Mouse (Mus musculus) kidney, postnatal 4 days (tissue): ENCODE data around the gene Aldh3b3.

ENCODE experiments used
- DNase-seq, 2 experiments: peaks; one replicate each; pipeline ENCODE4 v3.0.0; 2021; ENCODE audit warnings: mixed read lengths in 2 of 2

Gene Aldh3b3

DNA sequence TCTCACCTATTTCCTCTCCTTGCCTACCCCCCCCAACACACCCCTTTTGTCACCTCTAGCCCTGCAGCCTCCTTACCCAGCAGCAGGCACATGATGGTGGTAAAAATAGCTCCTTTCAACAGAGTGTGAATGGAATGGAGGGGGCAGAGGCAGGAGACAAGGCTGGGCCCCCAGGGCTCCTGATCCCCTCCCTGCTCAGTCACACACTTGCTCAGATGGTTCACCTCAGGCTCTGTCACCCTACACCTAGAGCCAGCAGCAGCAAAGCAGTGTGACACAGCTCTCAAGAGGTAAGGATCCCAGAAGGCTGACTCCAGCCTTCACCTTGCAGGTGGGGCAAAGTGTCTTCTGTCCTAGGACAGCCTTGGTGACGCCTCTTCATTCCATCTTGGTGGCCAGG is 44.7 kb downstream of the Aldh3b3 start, which contains the start of gene Doc2g:
Doc2g (plus strand) TSS at position 202 of the 400 bp plus-strand sequence.
- no peak for DNase-seq

DNA sequence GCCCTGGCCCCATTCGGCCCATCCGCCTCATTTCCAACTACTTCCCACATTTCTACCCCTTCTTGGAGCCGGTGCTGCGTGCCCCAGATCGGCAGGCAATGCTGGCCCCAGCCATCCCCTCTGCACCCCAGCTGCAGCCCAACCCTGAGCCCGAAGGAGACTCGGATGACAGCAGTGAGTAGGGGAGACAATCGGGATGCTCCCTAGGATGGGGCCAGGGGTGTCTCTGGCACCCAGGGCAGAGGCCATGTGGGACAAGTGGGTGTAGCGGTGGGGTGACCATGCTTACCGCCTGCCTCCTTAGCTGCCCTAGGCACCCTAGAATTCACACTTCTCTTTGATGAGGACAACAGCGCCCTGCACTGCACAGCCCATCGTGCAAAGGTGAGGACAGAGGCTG is 45.2 kb downstream of the Aldh3b3 start:
- no peak for DNase-seq

DNA sequence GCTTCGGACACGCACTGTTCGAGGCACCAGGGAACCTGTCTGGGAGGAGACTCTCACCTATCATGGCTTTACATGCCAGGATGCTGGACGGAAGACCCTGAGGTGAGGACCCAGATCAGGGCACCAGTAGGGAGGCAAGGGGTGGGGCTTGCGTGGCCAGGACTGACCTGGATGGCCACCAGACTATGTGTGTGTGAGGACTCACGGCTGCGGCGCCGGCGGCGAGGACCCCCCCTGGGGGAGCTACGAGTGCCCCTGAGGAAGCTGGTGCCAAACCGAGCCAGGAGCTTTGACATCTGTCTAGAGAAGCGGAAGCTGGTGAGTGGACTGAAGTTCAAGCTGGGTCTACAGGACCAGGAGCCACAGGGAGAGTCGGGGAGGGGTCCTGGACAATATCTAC is 45.9 kb downstream of the Aldh3b3 start:
- DNase-seq = no peak

DNA sequence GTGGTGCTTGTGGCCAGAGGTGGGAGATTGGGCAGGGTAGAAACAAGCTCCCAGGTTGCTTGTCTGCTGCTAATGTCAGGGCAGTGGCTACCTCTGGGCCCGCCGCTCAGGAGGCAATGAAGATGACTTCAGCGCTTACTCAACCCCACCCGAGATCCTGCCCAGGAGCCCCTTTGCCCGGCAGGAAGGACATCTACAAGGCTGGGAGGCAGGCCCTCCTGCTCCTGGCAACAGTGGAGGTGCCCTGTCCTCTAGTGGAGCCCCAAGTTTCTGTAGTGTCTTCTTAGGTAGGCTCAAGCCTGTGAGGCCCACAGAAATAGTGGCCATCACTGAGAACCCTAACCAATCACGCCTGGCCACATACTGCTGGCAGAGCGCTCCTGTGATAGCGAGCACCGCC is 46.6 kb downstream of the Aldh3b3 start:
- no peak for DNase-seq

DNA sequence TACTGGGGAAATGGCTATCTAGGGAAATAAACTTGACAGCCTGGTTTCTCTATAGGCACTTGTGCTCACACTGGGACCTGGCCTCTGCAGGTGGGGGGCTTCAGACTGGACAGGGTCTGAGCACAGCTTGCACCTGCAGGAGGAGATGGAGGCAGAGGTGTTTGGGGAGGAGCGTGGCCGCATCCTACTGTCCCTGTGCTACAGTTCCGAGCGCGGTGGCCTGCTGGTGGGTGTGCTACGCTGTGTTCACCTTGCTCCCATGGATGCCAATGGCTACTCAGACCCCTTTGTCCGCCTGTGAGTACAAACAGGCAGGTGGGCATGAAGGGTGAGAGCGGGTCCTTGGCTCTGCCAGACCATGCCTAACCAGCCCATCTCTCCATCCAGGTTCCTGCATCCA is 47.5 kb downstream of the Aldh3b3 start:
- DNase-seq = no peak

DNA sequence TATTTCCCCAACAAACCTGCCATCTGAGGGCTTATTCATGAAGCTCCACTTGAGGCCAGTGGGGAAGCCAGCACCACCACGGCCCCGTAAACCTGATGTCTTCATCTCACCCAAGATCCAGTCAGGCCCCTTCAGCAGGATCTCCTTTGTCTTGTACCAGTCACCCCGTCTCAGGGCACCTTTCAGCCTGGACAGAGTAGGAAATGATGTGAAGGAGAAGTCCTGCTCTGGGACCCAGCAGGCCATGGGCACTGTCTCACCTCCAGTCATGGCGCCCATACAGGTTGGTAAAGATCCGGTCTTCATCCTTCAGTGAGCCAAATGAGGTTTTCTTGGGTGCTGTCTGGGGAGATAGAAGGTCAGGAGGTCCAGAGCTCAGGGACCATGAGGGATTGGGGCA is 52.6 kb downstream of the Aldh3b3 start:
- DNase-seq = no peak

DNA sequence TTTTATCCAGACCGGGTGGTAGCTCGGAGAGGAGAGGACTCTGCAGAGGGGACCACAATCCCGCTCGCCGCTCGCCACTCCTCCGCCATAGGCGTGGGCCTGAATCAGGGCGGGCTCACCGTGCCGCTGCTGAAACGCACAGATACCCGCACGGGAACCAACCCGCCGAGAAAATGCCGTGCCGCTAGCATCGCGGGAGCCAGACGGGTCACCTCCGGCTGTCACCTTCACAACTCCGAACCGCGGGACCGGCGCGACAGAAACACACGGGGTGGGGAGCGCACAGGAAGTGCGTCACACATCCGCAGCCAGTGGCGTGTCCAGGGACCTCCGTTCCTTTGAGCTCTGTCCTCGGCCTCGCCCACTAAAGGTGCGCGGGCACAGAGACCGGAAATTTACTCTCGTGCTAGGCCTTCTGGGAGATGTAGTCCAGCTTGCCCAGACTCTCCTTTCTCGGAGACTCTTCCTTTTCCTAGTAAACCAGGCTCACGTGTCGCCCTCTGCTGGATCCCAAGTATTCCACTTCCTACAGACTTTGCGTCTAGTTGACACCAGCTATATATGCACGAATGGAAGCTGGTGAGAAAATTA is 54.1 kb downstream of the Aldh3b3 start, which contains the start of gene Ndufv1:
Ndufv1 (minus strand) TSS at position 375 of the 591 bp plus-strand sequence.
- peak; percentile 98 for DNase-seq

DNA sequence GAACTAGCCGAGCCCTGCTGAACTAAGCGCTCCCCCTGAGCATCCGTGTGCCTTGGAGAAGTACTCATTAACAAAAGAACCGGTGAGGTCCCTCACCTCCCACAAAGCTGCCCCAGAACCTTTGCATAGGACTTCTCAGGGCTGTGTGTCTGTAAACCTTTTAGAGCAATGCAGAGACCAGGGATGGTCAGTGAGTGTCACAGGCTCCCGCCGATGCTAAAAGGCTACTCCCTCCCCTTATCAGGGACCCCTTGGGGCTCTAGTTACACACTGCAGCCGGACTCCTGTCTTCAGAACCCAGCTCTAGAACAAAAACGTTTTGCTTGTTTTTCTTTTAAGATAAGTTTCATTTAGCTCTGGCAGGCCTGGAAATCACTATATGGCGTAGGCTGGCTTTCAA is 54.6 kb downstream of the Aldh3b3 start:
- no peak for DNase-seq

DNA sequence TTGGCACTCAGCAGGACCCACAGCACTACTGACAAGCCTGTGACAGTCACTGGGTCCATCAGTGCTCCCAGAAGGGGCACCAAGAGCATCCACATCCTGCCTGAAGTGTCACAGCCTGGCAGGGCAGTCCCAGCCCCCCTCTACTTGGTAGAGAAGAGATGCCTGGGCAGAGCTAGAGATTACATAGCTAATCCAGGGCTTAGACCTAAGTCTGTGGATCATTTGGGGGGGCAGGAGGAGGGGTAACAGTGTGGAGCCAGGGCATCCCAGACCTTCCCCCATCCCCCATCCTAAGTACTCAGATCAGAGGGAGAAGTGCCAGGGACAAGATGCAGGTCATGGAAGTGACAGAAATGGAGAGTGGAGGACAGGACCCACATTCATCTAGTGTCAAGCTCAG is 56.4 kb downstream of the Aldh3b3 start:
- DNase-seq = no peak

DNA sequence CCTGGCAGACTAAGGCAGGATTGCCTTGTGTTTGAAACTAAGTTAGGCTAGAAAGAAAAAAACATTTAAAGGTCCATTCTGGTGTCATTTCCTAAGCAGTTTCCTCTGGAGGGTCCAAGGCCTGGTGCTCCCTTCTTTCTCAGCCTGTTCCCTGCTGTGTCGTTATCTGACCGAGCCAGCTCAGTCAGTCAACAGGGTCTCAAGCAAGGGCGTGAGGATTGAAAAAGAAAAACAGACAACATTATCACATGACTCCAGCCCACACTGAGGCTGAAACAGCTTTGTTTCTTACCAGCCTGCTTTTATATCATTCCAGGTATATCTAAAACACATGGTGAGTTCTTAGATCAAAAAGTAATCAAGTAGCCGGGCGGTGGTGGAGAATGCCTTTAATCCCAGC is 57.2 kb downstream of the Aldh3b3 start:
- no peak for DNase-seq

DNA sequence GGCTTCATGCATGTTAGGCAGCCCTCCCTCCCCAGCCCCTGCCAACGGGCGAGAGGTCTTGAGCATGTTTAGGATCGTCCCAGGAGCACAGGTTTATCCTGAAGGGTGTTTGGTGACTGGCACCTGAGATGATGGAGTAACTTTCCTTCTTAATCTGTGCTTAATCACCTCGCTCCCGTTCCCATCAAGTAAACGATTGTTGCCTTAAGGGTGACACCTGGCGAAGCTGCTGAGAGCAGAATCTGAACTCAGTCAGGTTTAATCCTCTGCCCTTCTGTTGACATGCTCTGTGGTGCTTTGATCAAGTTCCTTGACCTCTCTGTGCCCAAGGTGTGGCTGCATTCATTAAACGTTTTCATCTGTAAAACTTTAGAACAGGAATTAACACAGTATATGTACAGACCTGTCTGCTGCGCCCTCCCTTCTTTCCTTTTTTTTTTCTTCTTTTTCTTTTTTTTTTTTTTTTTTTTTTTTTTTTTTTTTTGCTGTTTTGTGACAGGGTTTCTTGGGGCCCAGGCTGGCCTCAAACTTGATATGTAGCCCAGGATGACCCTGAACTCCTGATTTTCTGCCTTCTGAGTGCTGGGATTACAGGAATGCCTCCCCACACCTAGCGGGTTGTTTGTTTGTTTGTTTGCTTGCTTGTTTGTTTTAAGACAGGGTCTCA is 59.6 kb downstream of the Aldh3b3 start:
- DNase-seq = no peak

DNA sequence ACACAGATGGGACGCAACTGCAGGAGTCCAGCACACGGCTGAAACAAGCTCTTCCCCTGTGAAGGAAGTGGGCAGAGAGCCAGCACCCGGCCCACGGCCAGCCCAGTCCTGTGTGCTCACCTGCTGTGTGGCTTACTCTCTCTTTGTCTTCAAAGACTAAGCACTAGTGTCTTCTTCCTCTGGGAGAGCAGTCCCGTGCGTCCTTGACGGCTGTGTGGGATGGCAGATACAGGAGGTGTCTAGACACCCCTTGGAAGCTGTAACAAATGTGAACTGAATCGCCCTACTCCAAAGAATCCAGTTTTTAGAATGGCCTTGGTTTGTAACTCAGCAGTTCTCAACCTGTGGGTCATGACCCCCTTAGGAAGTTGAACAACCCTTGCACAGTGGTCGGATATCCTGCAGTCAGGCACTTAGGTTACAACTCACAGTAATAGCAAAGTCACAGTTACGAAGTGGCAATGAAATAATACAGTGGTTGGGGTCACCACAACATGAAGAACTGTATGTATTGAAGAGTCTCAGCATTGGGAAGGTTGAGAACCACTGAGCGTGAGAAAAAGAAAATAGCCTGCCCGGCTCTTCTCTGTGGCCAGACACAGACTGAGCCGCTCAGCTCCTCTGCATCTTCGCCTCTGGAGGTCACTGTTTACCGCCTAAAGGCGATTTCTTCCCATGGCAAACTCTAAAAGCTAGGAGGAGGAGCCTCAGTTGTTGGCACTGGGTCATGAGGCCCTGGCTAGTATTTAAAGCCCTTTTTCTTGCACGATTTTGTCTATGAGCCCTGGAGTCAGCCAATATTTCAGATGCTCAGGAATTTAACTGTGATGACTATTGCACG is 60.5 kb downstream of the Aldh3b3 start:
- DNase-seq = peak; percentile 83 to 89
